Mouse (Mus musculus) urinary bladder, postnatal 4 days (tissue): ENCODE results near the gene Fgl2.
"Not testable (repeated sequence)": the region's sequence is repeated elsewhere in the genome, so short reads cannot be mapped to it uniquely, and the experiment has no call there.

ENCODE experiments used
- DNase-seq, 2 experiments: peaks; one replicate each; pipeline ENCODE4 v3.0.0; 2021 to 2022; ENCODE audit warnings: low spot score in 2 of 2

The Fgl2 gene

DNA sequence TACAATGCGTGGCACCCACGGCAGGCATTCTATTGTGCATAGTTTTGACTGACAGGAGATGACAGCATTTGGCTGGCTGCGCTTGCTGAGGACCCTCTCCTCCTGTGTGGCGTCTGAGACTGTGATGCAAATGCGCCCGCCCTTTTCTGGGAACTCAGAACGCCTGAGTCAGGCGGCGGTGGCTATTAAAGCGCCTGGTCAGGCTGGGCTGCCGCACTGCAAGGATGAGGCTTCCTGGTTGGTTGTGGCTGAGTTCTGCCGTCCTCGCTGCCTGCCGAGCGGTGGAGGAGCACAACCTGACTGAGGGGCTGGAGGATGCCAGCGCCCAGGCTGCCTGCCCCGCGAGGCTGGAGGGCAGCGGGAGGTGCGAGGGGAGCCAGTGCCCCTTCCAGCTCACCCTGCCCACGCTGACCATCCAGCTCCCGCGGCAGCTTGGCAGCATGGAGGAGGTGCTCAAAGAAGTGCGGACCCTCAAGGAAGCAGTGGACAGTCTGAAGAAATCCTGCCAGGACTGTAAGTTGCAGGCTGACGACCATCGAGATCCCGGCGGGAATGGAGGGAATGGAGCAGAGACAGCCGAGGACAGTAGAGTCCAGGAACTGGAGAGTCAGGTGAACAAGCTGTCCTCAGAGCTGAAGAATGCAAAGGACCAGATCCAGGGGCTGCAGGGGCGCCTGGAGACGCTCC, at the start of gene Fgl2:
Gene Fgl2, plus strand, starts transcription at position 150 of the 687 bp plus-strand sequence.
- peak in 1 of 2 experiments; percentile 37 for DNase-seq

DNA sequence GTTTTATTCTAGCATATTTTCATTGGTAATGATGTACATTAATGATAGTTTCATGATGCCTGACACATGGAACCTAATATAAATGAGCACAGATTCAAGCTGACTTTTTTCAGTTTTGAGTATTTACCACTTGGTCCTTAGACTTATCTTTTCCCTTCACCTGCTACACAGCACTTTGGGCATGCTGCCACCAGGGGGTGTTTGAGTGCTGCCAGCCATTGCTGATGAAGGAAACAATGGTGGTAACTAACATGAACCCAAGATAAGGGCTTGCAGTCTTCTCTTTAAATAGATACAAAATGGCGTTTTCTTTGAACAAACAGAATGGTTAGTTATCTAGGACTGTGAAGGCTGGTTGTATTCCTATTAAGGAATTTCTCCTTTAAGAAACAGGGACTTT, 45.9 kb upstream of the Fgl2 start:
- no peak for DNase-seq

DNA sequence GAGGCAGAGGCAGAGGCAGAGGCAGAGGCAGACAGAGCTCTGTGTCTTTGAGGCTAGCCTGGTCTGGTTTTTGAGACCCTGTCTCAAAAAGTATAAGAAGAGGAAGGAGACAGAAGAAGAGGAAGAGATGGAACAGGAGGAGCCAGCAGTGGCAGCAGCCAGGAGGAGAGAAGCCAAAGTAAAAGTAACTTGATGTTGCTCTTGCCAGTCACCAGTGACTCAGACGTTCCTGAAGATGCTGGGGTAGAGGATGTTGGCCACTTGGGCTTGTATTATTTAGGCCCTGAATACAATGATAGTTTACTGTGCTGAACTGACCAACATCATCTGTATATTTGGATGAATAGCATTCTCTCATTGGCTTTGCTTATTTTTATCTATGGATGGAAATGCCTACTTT, 43.9 kb upstream of the Fgl2 start:
- DNase-seq, result no peak

DNA sequence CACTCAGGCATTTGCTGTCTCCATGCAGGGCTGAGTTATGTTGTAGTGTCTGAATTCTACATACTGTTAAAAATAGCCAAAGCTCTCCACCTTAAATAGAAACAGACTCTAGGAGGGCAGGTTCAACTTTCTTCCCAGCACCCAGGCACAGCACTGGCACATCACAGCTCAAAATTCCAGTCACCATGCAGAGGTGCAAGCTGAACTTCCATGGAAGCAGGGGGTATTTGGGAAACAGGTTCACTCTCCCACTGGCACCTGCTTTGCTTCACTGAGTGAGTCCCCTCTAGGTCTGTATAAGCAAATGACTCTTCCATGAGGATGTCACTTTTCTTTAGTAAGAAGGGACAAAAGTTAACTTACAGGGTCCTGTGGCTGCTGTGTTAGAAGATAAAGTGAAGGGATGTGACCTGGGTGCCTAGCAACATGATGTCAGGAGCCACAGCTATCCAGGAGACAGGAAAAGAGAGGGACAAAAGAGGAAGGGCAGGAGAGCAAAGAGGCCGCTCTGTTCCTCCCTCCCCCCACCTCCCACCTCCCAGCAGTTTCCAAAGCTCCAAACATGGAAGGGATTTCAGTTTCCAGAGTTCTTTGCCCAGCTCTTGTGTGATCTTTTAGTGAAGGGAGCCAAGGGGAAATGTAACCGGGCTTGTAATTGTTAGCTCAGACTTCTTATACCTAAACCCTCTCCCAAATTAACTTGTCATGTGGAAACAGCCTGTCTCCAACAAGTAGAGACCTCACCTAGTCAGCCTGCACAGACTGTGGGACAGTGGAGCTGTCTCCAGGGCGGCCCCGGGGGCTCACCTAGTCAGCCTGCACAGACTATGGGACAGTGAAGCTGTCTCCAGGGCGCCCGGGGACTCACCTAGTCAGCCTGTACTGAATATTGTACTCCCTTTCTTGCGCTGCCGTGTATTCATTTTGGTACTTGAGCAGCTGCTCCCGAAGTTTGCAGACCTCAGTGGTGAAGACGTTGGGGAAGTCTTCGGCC, 42.5 kb upstream of the Fgl2 start:
- no peak for DNase-seq

DNA sequence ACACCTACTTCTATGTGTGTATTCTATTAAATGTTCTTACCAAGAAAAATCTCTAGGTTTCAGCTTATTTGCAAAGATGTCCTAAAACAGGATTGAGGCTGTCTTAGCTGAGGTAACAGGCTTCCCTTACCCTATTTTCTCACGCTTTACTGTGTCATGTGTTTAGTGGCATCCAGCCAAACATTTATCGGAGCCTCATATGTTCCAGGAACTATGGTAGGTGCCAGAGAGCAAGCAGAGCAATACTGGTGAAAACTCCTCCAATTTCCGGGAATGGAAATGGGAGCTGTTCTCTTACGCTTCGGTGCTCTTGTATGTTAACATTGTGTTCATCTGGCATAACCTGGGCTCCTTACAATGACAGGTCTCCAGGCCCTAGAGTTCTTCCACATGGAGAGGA, 40.8 kb upstream of the Fgl2 start:
- no peak for DNase-seq

DNA sequence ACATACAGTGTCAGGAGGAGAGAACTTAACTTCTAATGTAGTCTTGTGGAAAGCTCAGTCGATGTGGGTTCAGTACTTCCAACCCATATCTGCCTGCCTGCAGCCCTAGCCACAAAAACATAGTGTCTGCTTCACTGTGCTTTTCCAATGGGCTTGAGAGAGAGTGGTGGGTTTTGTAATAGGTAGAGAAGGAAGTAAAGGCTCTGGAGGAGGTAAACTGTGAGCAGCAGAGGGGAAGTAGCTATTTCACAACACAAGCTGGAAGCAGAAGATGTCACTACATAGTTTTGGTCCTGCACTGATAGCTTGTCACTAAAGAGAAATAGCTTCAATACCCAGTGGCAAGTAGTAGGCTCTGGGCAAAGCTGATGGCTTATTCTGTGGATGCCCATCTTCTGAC, 40.3 kb upstream of the Fgl2 start:
- DNase-seq, result no peak

DNA sequence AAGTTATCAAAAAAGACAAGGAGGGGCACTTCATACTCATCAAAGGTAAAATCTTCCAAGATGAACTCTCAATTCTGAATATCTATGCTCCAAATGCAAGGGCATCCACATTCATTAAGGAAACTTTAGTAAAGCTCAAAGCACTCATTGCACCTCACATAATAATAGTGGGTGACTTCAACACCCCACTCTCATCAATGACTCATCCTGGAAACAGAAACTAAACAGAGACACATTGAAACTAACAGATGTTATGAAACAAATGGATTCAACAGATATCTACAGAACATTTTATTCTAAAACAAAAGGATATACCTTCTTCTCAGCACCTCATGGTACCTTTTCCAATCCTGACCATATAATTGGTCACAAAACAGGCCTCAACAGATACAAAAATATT, 30.2 kb upstream of the Fgl2 start:
- DNase-seq, result not testable (repeated sequence)

DNA sequence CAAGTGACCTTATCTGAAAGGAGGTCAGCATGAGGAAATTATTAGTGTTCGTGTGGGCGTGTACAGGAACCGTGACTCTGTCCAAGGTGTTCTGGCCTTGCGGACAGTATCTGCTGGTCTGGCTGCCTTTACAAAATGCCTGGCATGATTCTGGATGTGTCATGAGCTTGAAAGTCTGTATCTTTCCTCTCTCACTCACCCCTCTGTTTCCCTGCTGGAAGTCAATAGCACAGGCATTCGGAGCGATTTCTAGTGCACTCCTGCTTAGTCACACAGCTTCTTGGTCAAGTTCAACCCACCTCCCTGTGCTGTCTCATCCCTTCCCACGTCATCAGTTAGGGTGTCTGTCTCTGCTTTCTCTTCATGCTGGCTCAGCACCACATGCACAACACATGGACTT, 24.1 kb upstream of the Fgl2 start:
- DNase-seq, result no peak

DNA sequence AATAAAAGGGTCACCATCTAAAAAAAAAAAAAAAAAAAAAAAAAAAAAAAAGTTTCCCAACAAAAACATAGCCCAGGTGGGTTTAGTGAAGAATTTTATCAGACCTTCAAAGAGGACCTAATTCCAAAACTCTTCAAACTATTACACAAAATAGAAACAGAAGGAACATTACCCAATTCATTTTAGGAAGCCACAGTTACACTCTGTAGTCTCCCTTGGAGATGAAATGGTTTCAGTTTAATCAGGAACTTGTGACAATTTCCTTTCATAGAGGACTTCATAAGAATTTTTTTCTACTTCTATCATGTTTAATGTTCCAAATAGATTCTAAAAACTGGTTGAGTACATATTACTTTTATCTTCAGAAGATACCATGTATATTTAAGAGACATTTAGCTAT, 20.8 kb upstream of the Fgl2 start:
- DNase-seq, result no peak

DNA sequence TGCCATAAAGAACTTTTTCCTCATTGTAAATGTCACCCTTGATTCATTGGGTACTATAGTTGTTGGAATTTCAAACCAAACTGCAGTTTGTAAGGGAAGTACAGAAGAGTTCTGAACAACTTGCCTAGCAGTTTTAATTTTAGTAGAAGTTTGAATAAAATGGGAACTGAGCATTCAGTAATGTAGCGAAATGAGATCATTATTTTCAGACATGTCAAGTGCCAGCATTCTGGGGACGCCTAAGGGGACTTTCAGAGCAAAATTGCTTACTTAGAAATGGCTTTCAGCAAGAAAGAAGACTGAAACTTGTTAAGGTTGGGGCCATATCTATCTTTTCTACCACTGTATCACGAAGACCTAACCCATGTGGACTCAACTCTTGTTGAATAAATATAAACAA, 13.8 kb upstream of the Fgl2 start:
- no peak for DNase-seq

DNA sequence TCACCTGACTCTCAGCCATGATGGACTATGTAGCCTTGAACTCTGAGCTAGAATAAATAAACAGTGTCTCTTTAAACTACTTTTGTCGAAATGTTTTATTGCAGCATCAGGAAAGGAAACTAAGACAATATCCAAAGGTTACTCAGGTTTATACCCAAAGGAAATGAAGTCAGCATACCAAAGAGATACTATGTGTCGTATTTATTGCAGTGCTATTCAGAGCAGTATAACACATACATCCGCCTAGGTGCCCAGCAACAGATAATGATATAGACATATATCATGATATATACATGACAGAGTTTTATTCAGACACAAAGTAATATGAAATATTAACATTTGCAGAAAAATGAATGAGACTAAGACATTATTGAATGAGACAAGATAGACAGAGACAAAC, 9.1 kb upstream of the Fgl2 start:
- no peak for DNase-seq

DNA sequence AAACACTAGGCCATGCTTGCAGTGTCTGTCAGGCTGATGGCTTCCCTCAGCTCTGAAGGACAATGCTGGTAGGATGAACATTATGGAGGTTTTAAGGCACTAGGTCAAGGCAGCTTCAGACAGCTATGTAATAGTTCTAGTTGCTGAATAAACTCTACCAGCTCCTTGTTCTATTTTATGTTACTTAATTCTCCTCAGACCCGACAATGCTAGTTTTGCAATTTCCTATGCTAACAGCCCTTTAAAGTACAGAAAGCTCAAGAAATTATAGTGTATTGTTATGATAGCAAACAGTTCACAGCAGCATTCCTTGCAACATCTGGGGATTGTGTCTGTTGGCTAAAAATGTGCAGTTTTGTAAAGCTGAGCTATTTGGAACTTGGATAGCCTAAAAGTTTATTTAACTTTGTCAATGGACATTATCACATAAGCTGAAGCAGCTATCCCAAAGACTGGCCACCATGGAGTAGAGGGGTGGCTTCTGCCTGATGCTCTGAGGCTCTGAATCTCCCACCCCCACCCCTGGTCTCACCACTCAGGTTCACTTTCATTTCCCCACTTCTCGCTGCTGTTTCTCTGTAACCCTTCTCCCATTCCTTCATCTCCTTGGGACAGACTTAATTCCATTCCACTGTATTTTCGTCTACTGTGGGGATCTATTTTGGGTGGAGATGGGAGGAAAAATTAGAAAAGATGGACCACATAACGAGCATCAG, 5.9 kb upstream of the Fgl2 start:
- DNase-seq, result no peak

DNA sequence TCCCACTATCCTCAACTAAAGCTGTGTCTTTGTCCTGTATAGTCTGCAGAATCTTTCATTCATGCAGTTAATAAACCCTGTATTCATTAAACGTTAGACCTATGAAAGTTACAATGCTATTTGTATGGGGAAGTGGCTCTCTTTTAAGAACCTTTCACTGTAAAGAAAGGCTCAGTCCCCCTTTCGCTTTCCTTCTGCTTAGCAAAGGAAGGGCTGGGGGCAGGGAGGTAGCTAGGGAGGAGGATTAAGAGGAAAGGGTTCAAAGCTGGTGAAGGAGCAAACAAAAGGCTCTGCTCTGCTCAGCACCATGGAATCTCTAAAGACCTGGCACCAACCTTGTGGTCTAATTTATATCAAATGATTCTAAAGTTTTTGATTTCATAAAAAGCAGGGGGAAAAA, 4.9 kb upstream of the Fgl2 start:
- DNase-seq, result no peak

DNA sequence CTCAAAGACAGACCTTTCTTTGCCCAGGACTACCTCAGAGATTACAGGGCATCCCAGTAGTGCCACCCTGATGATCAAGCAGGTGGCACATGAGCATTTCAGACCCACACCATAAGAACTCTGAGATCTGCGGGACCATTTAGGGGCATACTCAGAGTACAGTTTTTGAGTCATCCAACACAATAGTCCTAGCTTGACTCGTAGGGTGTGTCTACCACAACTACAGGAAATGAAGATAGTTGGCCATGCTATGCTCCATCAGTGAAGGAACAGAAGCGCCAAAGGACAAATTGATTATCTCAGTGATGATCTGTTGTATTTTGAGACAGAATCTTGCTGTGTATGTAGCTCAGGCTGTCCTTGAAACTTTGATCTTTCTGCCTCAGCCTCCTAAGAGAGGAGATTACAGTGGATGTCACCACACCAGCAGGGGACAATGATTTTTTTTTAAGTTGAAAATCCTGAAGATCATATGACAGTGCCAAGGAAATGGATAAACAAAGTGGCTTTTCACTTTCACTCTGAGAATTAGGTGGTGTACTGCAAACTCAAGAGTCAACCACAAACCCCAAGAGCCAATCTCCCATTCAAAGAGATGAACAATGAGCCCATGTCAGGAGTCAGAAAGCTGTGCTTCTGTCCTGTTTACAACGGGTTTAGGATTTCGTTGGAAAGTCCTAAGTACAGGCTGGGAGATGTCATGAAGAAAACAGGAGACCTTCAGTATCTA, 2.1 kb upstream of the Fgl2 start:
- DNase-seq, result no peak

DNA sequence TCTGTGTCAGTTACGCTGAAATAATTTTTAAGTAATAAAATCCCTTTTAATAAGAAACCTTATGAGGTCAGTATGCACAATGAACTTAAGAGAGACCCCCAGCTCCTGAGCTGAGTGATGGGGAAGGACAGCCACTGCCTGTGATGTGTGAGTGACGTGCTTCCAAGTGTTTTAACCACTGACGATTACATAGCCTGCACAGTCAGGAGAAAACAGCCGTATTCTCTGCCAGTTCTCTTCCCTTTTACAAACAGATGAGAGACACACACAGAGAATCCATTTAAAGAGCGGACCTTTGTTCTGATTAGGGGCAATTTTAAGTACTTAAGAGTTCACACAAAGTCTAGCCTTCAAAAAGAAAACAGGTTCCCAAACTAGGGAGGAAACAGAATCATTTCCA, 522 bp upstream of the Fgl2 start:
- DNase-seq, result no peak

DNA sequence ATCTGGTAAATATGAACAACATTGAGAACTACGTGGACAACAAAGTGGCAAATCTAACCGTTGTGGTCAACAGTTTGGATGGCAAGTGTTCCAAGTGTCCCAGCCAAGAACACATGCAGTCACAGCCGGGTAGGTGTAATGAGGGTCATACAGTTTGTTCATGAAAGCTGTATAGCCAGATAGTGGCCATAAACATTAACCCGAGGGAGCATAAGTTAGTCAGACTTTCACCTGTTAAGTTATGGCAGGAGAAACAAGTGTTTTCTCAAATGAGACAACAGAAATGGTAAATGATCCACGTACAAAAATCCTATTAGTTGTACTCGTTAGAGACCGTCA, 707 bp downstream of the Fgl2 start:
- DNase-seq, result no peak

DNA sequence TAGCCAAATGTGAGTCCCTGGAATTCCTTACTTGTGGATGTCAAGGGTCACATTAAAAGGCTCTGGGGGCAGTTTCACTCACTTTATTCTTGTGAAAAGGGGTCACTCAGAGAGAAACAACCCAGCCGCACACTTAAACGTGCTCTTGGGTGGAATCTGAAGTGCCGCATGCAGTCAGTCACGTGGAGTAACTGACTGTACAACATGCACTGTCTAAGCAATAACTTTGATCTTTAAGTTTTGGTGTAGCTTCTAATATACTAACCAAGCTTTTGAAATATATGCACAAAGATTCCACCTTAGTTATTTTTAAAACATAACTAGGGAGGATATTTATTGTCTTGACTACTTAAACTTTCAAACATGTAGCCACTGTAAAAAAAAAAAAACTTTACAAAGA, 4.5 kb downstream of the Fgl2 start:
- no peak for DNase-seq

DNA sequence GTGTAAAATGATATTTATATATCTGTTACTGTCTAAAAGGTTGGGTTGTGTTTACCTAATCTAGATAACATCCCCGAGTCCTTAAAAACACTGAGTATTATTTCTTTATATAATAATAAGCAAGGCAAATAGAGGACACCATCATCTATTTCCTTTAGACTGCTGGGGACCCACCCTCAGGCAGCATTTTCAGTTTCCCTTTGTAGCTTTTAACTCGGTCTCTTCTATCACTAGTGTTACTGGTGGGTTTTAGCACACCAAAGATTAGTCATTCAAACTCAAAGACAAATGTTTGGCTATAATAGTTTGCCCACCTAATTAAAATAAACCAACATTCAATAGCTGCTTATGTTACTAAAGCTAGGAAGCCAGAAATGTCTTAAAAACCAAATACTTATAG, 6.0 kb downstream of the Fgl2 start:
- DNase-seq, result no peak

DNA sequence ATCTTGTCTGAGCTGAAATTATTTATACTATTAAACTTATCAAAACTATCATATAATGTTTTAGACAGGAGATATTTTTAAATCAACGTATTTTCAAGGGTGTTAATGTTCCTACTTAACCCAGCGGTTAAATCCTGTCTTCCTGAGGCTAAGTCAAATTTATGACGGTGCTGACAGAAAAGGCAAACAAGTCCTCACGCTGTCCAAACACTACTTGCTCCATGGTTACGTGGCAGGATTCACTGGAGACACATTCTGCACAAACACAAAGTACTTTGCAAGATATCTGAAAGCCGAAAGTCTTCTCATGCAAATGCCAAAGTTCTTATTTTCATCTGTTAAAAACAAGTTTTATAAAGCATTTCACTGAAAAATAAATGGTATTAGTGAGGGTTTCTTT, 9.5 kb downstream of the Fgl2 start:
- no peak for DNase-seq

DNA sequence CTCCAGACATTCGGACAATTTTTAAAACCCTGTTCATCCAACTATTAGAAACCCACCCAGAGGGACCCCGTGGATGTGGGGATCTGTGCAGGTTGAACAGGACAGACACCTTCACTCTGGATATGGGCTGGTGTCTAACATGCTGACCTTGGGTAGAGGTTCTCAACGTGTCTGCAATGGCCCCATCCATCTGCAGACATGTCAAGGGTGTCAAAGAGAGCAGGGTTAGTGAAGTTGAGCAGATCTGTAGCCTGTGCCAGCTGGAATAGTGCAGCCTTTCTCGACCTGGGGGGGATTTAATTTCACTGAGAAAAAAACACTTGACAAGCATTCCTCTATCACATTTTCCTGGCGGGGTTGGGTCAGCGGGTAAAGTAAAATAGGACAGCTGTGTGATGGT, 10.2 kb downstream of the Fgl2 start:
- no peak for DNase-seq

DNA sequence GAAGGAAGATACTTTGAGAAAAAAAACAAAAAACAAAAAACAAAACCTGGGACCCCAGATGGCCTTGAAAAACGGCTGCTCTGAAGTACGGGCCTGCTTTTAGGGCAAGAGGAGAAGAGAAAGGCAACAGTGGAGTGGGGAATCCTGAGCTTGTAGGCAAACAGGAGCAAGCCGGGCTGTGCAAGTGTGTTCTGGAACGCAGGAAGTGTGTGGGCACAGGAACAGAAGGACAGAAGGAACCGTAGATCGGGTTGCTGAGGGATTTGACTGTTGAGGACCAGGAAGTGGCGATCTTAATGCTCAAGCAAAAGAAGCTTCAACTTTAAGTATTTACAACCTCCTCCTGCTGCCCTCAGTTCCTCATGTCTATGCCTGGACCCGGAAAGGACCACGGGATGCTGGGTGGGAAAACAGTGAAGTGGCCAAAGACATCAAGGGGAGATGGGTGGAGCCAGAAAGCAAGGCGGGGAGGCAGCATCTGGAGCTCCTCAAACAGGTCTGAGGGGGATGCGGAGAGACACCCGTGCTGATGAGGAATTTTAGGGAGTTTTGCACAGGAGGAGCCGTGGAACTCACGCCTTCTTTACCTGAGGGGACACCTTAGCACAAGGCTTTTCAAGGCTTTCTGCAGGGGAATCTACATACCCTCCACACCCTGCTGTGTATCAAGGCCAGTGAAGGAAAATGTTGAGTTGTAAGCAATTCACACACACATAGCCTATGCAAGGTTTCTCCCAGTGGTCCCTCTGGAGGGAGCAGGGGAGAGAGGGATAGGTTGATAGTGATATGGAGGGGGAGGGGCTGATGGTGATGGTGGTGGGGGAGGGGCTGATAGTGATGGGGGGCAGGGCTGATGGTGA, 11.2 kb downstream of the Fgl2 start:
- DNase-seq, result peak in 1 of 2 experiments; percentile 20
